Mouse (Mus musculus) heart, postnatal 36 days (tissue): ENCODE data around the gene Iqce. TPM values are rescaled to one million over a fixed set of nuclear protein-coding genes. Genes with fewer than 3 reads are reported as not detected.
"Not testable (repeated sequence)": the region's sequence is repeated elsewhere in the genome, so short reads cannot be mapped to it uniquely, and the experiment has no call there.

Experiments
- DNase-seq, 2 experiments: peaks; one replicate each; pipeline ENCODE4 v3.0.0; 2021 to 2022
- intact Hi-C: fragments of 180-260 bp; cut with DNase I; formaldehyde crosslinking; loops from one replicate; pipeline ENCODE4 v1.15.1; 2025
- total RNA-seq, 2 experiments: library from RNA; stranded (reverse); gene quantifications; 2 replicates each; pipeline ENCODE4 v1.2.3; 2021

Iqce gene
- total RNA-seq, 2 experiments from 2014 or later: 8.9 to 9.8 TPM

DNA sequence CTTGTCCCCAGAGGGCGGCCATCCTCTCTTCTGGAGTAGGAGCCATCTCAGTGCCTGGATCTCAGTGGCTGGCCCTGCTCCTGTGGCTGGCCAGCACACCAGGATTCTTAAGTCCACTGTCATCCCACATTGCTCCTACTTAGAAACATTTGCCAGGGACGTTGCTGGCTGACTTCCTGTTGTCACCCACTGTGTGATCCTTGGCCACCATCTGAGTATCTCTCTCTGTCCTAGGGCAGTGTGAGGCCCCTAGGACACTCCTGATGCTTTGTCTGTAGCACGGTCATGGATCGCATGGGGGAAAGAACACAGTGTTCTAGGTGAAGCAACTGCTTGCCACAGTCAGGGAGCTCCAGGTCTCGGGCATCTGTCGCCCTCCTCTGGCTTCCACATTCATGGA, 8.1 kb upstream of the Iqce start:
- intact Hi-C loops: no loop called here
- no peak for DNase-seq

DNA sequence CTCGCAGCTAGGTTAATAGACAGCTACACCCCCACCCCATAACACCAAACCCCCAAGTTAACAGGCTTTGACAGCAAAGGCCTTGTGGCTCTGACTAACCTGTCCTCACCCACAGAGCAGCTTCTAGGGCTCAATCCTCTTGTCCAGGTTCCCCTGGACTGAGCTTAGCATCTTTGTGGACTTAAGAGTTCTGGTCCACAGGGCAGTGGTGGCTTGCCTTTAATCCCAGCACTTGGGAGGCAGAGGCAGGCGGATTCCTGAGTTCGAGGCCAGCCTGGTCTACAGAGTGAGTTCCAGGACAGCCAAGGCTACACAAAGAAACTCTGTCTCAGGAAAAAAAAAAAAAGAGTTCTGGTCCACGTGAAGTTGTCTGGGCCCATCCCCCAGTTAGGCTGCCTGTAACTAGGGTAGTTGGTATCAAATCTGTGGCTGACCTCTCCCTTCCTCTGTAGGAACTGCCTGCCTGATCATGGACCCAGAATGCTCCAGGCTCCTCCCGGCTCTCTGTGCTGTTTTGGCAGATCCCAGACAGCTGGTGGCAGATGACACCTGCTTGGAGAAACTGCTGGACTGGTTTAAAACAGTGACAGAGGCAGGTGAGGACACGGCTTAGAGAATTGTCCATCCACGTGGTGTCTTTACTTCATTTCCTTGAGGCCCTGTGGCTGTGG, 3.5 kb upstream of the Iqce start:
- intact Hi-C loops: loop anchor here (5.0 kb wide), 2 partner anchors 42 to 283 kb away; no protein-coding TSS in a partner anchor
- peak in 1 of 2 experiments; percentile 11 for DNase-seq

DNA sequence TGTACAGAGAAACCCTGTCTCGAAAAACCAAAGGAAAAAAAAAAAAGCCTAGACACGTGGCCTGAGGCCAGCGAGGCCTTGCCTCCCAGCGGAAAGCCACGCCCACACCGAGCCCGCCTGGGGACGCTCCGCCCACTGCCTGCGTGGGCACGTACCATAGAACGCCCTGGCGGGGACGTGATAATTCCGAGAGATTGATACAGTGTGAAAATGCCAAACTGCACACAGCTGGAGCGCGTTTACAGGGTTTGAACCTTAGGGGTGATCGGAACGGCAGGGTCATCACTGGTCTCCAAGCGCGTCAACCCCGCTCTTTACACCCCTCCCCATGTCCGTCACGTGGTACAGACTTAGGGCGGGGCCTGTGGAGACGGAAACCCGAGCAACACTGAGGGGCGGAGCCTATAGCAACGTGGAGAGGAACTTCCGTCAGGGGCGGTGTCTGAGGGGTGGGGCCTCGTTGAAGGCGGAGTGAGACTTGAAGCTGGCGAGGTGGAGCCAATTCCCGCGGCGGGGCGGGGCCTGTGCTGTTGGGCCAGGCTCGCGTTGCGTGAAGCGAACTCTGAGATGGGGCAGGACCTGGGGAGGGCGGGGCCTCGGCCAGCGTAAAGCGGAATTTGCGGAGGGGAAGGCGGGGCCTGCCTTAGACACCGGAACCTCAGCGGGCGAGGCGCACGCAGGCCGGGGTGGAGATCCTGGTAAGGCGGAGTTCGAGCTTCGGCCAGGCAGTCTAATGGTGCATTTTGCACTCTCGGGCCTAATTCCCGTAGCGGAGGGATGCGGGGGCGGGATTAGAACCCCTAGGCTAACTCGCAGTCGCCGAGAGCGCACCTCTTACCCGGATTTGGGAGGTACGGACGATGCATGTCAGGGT, 2.4 kb upstream of the Iqce start, which contains the start of gene Brat1:
Gene Brat1 (plus strand): TSS at position 634 of the 874 bp plus-strand sequence.
- intact Hi-C loops: loop anchor here (5.0 kb wide), 2 partner anchors 43 to 282 kb away; no protein-coding TSS in a partner anchor
- peak; percentile 99 for DNase-seq

- intact Hi-C loops: loop anchor here (2.0 kb wide), 1 partner anchor 53 kb away; no protein-coding TSS in a partner anchor
- peak in 1 of 2 experiments; percentile 5 for DNase-seq
These were observed 1.6 kb upstream of the Iqce start for GRCm38 (mm10) chr5:140703480-140704377.

DNA sequence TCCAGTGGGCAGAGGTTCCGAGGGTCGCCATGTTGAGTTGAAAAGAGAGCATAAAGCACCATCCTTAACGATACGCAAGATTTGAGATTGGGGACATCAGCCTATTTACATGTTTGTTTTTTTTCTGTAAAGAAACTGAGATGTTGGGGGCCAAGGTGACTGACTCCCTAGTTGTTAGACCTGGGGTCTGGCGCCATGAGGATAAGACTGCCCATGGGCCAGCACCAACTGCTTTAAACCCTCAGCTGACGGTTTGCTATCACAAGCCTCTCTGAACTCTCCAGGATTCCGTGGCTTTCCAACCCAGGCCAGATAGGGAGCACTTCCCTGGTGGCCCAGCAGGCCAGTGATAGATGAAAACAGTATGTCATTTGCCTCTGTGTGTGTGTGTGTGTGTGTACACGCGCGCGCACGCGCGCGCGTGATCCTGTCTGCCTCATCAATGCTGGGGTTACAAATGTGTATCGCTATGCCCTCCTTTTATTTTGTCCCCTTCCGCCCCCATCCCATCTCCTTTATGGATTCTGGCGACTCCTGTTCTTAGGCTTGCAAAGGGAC, 519 bp upstream of the Iqce start:
- DNase-seq: peak in 1 of 2 experiments; percentile 5
- intact Hi-C loops: loop anchor here (2.0 kb wide), 1 partner anchor 52 kb away; no protein-coding TSS in a partner anchor

- intact Hi-C loops: loop anchor here (2.0 kb wide), 1 partner anchor 51 kb away; no protein-coding TSS in a partner anchor
- peak in 1 of 2 experiments; percentile 37 for DNase-seq
These were observed 517 bp downstream of the Iqce start for GRCm38 (mm10) chr5:140701661-140702060.

DNA sequence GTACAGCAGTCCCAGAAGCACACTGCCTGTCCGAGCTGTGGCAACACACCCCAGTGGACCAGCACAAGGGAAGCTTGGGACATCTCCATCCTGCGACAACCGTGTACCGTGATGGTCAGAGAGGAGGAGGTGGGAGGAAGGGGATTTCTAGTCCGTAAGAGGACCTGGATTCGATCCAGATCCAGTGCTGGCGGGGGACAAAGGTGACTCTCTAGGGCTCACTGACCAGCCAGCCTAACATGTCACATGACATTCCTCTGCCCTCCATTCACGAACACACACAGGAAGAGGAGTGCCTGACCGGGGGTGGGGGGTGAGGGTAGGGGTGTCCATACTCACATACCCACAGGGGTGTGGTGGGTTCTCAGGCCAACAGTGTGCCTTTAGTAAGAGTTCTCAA, 2.4 kb downstream of the Iqce start:
- no peak for DNase-seq
- intact Hi-C loops: no loop called here

DNA sequence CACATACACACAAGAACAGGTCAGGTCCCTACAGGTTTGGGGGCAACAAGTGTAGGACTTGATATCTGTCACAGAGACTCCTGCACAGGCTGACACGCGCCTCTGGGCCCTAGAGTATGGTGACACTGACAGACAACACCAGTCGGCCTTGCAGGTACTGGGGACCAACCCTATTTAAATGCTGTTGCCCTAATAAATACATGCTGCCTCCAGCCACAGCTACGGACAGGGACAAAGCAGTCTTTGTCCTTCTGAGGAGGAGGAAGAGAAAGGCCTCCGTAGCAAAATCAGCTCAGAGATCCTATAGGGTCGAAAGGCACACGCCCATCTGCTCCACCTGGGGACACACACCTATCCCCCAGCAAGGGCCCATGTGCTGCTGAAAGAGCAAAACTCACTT, 6.2 kb downstream of the Iqce start:
- intact Hi-C loops: no loop called here
- no peak for DNase-seq

- intact Hi-C loops: no loop called here
- DNase-seq: no peak
These were observed 13.7 kb downstream of the Iqce start for GRCm38 (mm10) chr5:140688434-140688833.

- intact Hi-C loops: loop anchor here (2.0 kb wide), 1 partner anchor 144 kb away; no protein-coding TSS in a partner anchor
- peak; percentile 36 to 45 for DNase-seq
These were observed 17.6 kb downstream of the Iqce start for GRCm38 (mm10) chr5:140684343-140685148.

GRCm38 (mm10) chr5:140682113-140682512, 20.1 kb downstream of the Iqce start:
- no peak for DNase-seq
- intact Hi-C loops: no loop called here

- intact Hi-C loops: no loop called here
- DNase-seq: no peak
These were observed 21.2 kb downstream of the Iqce start for GRCm38 (mm10) chr5:140680950-140681349.

DNA sequence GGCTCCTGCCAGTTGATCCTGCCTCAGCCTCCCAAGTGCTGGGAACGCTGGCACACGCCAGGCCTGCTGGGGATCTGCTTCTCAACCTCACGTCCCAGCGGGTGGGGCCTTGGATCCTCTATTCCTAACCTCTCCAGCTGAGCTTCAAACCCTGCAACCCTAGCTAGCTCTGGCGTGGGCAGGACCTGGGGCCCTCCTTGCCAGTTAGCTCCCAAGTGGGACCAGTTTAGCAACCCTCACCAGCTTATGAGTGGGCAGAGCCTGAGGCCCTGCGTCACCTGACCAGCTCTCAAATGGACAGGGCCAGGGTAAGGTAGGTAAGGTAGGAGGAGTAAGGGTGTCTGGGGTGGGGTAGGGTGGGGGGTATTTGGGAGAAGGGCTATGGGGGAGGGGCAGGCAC, 22.1 kb downstream of the Iqce start:
- no peak for DNase-seq
- intact Hi-C loops: no loop called here

DNA sequence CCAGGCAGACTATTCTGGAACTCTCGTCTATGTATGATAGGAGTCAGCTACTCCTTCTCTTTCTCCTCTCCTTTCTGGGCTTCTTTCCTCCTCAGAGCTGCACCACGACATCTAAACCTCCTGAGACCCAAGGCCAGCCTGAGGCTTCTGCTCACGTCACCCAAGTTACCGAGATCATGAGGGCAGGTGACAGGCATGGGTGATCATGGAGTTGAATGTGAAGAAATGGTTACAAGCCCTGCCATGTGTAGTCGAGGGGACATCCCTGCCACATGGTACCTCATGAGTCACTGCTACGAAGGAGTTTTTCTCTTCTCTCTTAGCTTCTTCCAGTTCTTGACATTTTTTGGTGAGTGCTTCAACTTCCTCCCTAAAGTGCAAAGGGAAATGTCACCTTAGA, 25.0 kb downstream of the Iqce start:
- DNase-seq: no peak
- intact Hi-C loops: no loop called here

DNA sequence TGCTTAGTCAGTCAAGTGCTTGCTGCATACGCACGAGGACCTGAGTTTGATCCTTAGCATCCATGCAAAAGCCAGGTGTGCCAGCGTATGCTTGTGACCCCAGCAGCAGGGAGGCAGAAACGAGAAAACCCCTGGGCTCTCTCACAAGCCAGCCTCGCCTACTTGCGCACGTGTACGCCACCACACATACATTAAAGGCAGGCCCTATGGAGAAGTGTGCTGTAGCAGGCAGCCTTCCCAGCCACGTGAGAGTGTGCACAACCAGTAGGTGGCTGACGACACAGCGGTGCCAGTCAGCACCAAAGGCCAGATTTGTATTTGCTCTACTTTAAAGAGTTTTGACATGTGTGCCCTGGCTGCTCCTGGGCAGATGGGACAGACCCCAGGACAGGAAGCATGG, 26.5 kb downstream of the Iqce start:
- no peak for DNase-seq
- intact Hi-C loops: no loop called here

- DNase-seq: no peak
- intact Hi-C loops: no loop called here
These were observed 27.1 kb downstream of the Iqce start for GRCm38 (mm10) chr5:140675079-140675478.

GRCm38 (mm10) chr5:140674036-140674435, 28.1 kb downstream of the Iqce start:
- intact Hi-C loops: no loop called here
- no peak for DNase-seq

GRCm38 (mm10) chr5:140672603-140673002, 29.6 kb downstream of the Iqce start:
- DNase-seq: peak in 1 of 2 experiments; percentile 29
- intact Hi-C loops: not testable (repeated sequence)

DNA sequence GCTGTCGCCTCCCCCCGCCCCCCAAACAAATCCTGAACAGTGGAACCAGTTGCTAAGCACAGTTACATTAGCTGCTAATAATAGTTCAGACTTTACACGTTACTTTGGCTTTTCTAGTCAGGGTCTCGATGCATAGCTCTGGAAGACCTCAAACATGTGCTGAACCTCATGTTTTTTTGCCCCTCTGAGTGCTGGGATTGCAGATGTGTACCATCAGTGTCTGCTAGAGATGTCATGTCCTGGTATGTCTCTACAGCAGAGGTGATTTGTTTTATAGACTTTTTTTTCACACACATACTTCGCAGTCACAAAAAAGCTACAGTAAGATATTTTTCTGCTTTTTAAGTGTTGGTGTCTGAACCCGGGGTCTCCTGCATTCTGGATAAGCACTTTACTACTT, 30.1 kb downstream of the Iqce start:
- no peak for DNase-seq

More for the DNA sequence above, 30.1 kb downstream of the Iqce start:
- intact Hi-C loops: no loop called here
